Mouse (Mus musculus) ES-E14 (cell line): ENCODE results near the gene Chmp5.

Source experiments
- CHD2 ChIP-seq: IDR thresholded peaks from 2 replicates; pipeline ENCODE4 v1.6.1; 2014; ENCODE audit warnings: mild to moderate bottlenecking, low read depth, low read length, inconsistent platforms
- HCFC1 ChIP-seq: IDR thresholded peaks from 2 replicates; pipeline ENCODE4 v1.6.1; 2012; ENCODE audit warnings: low read length, inconsistent platforms, borderline replicate concordance; ENCODE audit not compliant: insufficient read depth
- MAFK ChIP-seq: IDR thresholded peaks from 2 replicates; pipeline ENCODE4 v1.6.1; 2014; ENCODE audit warnings: mild to moderate bottlenecking, low read depth, low read length, inconsistent platforms; ENCODE audit not compliant: insufficient read depth
- ZC3H11A ChIP-seq: IDR thresholded peaks from 2 replicates; pipeline ENCODE4 v1.6.1; 2012; ENCODE audit warnings: low read depth, mild to moderate bottlenecking, inconsistent platforms, low read length, borderline replicate concordance
- ZNF384 ChIP-seq: IDR thresholded peaks from 2 replicates; pipeline ENCODE4 v1.6.1; 2012; ENCODE audit warnings: low read depth, low read length, inconsistent platforms

DNA sequence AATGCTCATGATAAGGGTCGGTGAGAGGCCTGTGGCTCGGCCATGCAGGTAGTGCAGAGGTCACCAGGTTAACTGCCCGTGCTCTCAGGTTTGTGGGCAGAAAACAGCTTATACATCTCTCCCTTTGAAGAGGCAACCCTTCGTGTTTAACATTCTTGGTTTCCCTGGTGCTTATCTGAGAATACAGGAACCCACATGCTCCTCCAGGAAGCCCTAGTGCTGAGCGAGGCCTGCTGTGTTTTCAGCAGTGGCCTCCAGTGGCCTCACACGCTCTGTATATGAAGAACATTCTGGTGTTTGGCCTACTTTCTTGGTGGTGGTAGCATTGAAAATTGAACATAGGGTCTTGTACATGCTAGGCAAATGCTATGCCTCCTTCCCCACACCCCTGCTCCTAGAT is 7.7 kb downstream of the Chmp5 start:
- TF ChIP-seq ZNF384 (no peak), CHD2 (no peak), ZC3H11A (no peak), MAFK (no peak), HCFC1 (no peak)
